Mouse (Mus musculus) kidney, adult 2 months (tissue): ENCODE measurements around the gene Pmm2. TPM values are rescaled to one million over a fixed set of nuclear protein-coding genes. Genes with fewer than 3 reads are reported as not detected.

Experiments used
- DNase-seq: peaks from one replicate; pipeline ENCODE4 v3.0.0; 2021
- H3K27ac ChIP-seq: fragments of 200-500 bp; 2 replicates; pipeline ENCODE4 v1.5.1; 2012; ENCODE audit warnings: low read depth, low read length, control low read depth, inconsistent platforms; ENCODE audit not compliant: insufficient read depth
- H3K27me3 ChIP-seq: fragments of 200-500 bp; replicated peaks from 2 replicates; pipeline ENCODE4 v1.6.1; 2012; ENCODE audit warnings: mild to moderate bottlenecking, moderate library complexity, low read length, inconsistent platforms; ENCODE audit not compliant: control insufficient read depth, insufficient read depth
- H3K36me3 ChIP-seq: fragments of 200-500 bp; 2 replicates; pipeline ENCODE4 v1.6.1; 2012; ENCODE audit warnings: mild to moderate bottlenecking, moderate library complexity, low read length, inconsistent platforms; ENCODE audit not compliant: control insufficient read depth, insufficient read depth
- H3K4me1 ChIP-seq: fragments of 200-500 bp; 2 replicates; pipeline ENCODE4 v1.6.1; 2011; ENCODE audit warnings: low read length; ENCODE audit not compliant: control insufficient read depth, insufficient read depth
- H3K4me3 ChIP-seq: fragments of 200-500 bp; 2 replicates; pipeline ENCODE4 v1.5.1; 2011; ENCODE audit warnings: mild to moderate bottlenecking, low read depth, low read length, control low read depth; ENCODE audit not compliant: insufficient read depth
- CTCF ChIP-seq: fragments of 200-500 bp; conservative IDR thresholded peaks from 2 replicates; pipeline ENCODE4 v1.5.1; 2011; ENCODE audit warnings: low read depth, mild to moderate bottlenecking, control low read depth, low read length, moderate library complexity, mixed read lengths; ENCODE audit not compliant: insufficient read depth, insufficient read length
- POLR2A ChIP-seq: fragments of 200-500 bp; IDR thresholded peaks from one replicate; pipeline ENCODE4 v1.6.1; 2011; ENCODE audit warnings: low read depth, low read length, control low read depth
- WGBS: fragments of 180-500 bp; shearing (Covaris S2); methylation state at CpG from one replicate; pipeline ENCODE4 v1.1.7; 2018; 5-methylcytosine and 5-hydroxymethylcytosine counted together
- polyA plus RNA-seq: library from polyadenylated mRNA; depleted of rRNA; stranded (reverse); fragments of >200 nt; gene quantifications from 2 replicates; pipeline ENCODE4 v1.2.3, GENCODE M21; 2012

Pmm2 gene
- polyA plus RNA-seq, 1 experiment, result 64.2 TPM

GRCm38 (mm10) chr16:8638131-8638530, 657 bp downstream of the Pmm2 start:
- H3K27ac ChIP-seq, result peak overlapping the region; percentile 73; the same call in 1 of the 2 replicates
- TF ChIP-seq CTCF (no peak), POLR2A (no peak)
- H3K36me3 ChIP-seq, result no peaks in the 10 kb centered on the region
- no peaks in the 10 kb centered on the region for H3K27me3 ChIP-seq
- H3K4me1 ChIP-seq, result no peaks in the 10 kb centered on the region; the same call in 1 of the 2 replicates
- whole genome bisulfite sequencing, result 30% methylated on average over 7 of the region's 7 CpGs
- H3K4me3 ChIP-seq, result peak overlapping the region; percentile 91
- no peak for DNase-seq

DNA sequence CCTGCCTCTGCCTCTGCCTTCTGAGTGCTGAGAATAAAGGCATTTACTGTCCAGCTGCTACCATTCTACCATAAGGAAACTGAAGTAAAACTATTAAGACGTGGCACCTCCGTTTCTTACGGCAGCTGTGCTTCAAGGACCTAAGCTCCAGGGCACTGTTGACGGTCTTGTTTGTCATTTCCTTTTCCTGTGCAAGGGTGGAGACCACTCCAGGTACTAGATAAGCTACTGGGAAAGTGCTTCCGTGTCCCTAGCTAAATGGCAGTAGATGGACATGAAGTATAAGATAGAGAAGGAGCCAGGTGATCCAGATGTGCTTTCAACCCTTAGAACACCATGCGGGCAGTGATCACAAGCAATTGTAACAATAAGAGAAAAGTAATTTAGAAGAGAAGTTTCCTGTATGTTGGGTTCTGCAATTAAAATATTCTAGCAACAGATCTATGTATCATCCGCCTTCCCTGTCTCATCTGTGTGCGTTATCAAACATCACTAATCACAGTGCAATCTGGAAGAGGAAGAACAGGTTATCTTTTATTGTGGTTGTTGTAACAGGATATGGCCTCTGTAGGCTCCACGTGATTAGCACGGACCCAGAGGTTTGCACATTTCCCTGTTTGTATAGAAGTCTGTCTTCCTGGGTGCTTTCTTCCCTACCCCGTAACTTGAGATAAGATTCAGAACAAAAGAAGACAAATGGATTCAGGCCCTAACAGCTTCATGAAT, 2.2 kb downstream of the Pmm2 start:
- H3K27ac ChIP-seq, result no peak overlapping the region
- H3K36me3 ChIP-seq, result no peaks in the 10 kb centered on the region; the same call in 1 of the 2 replicates
- H3K27me3 ChIP-seq, result no peaks in the 10 kb centered on the region
- H3K4me3 ChIP-seq, result no peak overlapping the region
- TF ChIP-seq CTCF (no peak), POLR2A (no peak)
- no peak for DNase-seq
- WGBS, result 66% methylated on average over 11 of the region's 11 CpGs
- H3K4me1 ChIP-seq, result no peaks in the 10 kb centered on the region; the same call in 1 of the 2 replicates

- Histone ChIP-seq H3K4me3 (no peak overlapping the region), H3K27me3 (no peaks in the 10 kb centered on the region), H3K4me1 (no peaks in the 10 kb centered on the region), H3K36me3 (peaks cover 8% of the 10 kb centered on the region; the same call in 1 of the 2 replicates), H3K27ac (no peak overlapping the region)
- no peak for TF ChIP-seq POLR2A
- TF ChIP-seq CTCF, result peak; percentile 93
- DNase-seq, result peak; percentile 76
- 72% methylated on average over 2 of the region's 2 CpGs for WGBS
Observed at GRCm38 (mm10) chr16:8643855-8644254, 6.4 kb downstream of the Pmm2 start.

- Histone ChIP-seq H3K4me3 (no peak overlapping the region), H3K27ac (no peak overlapping the region), H3K27me3 (no peaks in the 10 kb centered on the region), H3K36me3 (peaks cover 8% of the 10 kb centered on the region; the same call in 1 of the 2 replicates), H3K4me1 (no peaks in the 10 kb centered on the region)
- no peak for DNase-seq
- TF ChIP-seq CTCF, result no peak
- no peak for TF ChIP-seq POLR2A
- WGBS, result 88% methylated on average over 6 of the region's 6 CpGs
Observed at GRCm38 (mm10) chr16:8645546-8645945, 8.1 kb downstream of the Pmm2 start.

GRCm38 (mm10) chr16:8650007-8650406, 12.5 kb downstream of the Pmm2 start:
- Histone ChIP-seq H3K4me3 (no peak overlapping the region), H3K27me3 (no peaks in the 10 kb centered on the region), H3K4me1 (no peaks in the 10 kb centered on the region), H3K27ac (no peak overlapping the region), H3K36me3 (0 out of 2 replicates have a peak, but pooled peaks cover 8% of the 10 kb centered on the region)
- 75% methylated on average over 3 of the region's 3 CpGs for WGBS
- DNase-seq, result no peak
- TF ChIP-seq POLR2A (no peak), CTCF (no peak)

GRCm38 (mm10) chr16:8655108-8655507, 17.6 kb downstream of the Pmm2 start:
- no peak overlapping the region for H3K4me3 ChIP-seq
- no peaks in the 10 kb centered on the region for H3K27me3 ChIP-seq
- no peak for DNase-seq
- peaks cover 4% of the 10 kb centered on the region; the same call in 1 of the 2 replicates for H3K4me1 ChIP-seq
- TF ChIP-seq CTCF (no peak), POLR2A (no peak)
- no peaks in the 10 kb centered on the region for H3K36me3 ChIP-seq
- H3K27ac ChIP-seq, result no peak overlapping the region
- WGBS, result 85% methylated on average over 6 of the region's 6 CpGs

DNA sequence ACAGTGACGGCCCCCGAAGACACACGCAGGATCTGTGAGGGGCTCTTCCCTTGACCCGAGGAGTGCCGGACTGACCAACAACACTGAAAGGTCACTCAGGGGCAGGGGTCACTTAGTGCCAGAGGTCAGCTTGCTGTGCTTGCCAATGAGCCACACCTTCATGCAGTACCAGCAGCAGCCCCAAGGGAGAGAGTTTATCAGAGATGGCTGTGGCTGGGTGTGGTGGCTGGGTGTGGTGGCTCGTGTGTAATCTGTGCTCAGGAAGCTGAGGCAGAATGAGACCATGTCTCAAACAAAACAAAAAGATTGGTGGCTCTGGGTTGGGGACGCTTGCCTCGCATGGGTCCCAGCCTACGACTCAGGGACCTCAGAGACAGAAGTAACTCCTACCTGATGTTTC, 18.1 kb downstream of the Pmm2 start:
- no peak for DNase-seq
- 83% methylated on average over 9 of the region's 9 CpGs for WGBS
- TF ChIP-seq CTCF (peak; percentile 21; the same call in 1 of the 2 replicates), POLR2A (no peak)
- Histone ChIP-seq H3K27ac (no peak overlapping the region), H3K36me3 (no peaks in the 10 kb centered on the region), H3K4me1 (peaks cover 4% of the 10 kb centered on the region; the same call in 1 of the 2 replicates), H3K27me3 (no peaks in the 10 kb centered on the region), H3K4me3 (no peak overlapping the region)
